Mouse (Mus musculus) erythroblast, embryonic 14.5 days (primary cell): Measurements from ENCODE around the gene Psip1.

Experiments
- GATA1 ChIP-seq: IDR thresholded peaks from 2 replicates; pipeline ENCODE4 v1.6.1; 2012; ENCODE audit warnings: low read length, inconsistent platforms, mixed read lengths
- TAL1 ChIP-seq: IDR thresholded peaks from 3 replicates; pipeline ENCODE4 v1.6.1; 2012; ENCODE audit warnings: low read length, inconsistent platforms, mixed read lengths

DNA sequence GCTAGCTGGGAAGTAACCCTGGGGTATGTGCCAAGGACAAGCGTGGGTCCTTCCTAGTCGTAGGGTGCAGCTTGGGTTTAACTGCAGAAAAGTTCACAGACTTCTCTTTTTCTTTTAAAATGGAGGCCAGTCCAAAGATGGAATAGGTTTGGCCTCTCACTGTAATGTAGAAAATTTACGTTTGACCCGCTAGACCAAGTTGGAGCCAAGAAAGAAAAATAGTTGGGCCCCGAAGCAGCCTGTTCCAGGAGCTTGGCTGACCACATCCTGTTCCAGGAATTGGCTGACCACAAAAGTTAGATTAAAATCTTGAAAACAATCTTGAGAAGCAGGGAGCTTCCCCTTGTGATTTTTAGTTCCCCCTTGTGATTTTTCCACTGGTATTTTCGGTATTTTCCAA is 78.6 kb downstream of the Psip1 start:
- TF ChIP-seq GATA1 (no peak), TAL1 (no peak)
